Mouse (Mus musculus) ES-E14 (cell line): ENCODE results near the gene Dupd1. TPM values are rescaled to one million over a fixed set of nuclear protein-coding genes. Genes with fewer than 3 reads are reported as not detected.

ENCODE experiments used
- DNase-seq: peaks from one replicate; pipeline ENCODE4 v3.0.0-alpha.2; 2013; ENCODE audit warnings: low read depth, low spot score
- H3K27ac ChIP-seq: 2 replicates; pipeline ENCODE4 v1.5.1; 2012; ENCODE audit warnings: low read depth, mild to moderate bottlenecking, low read length, moderate library complexity, mixed read lengths; ENCODE audit not compliant: poor library complexity, insufficient read depth, severe bottlenecking
- H3K36me3 ChIP-seq: 2 replicates; pipeline ENCODE4 v1.6.1; 2012; ENCODE audit warnings: mild to moderate bottlenecking, low read length, moderate library complexity, mixed read lengths; ENCODE audit not compliant: control insufficient read depth, poor library complexity, insufficient read depth, severe bottlenecking
- H3K4me1 ChIP-seq, 2 experiments: fragments of 150-350 bp in 1 of 2; sonication (generic) in 1 of 2; 2 replicates each; pipeline ENCODE4 v1.6.1; 2012; ENCODE audit warnings: low read length in 2 of 2, mild to moderate bottlenecking in 1 of 2, mixed read lengths in 1 of 2; ENCODE audit not compliant: control insufficient read depth in 2 of 2, insufficient read depth in 2 of 2, poor library complexity in 1 of 2
- H3K4me3 ChIP-seq, 2 experiments: fragments of 150-350 bp in 1 of 2; sonication (generic) in 1 of 2; 2 replicates each; pipeline ENCODE4 v1.5.1; 2012; ENCODE audit warnings: low read length in 2 of 2, low read depth in 1 of 2, mild to moderate bottlenecking in 1 of 2, mixed read lengths in 1 of 2; ENCODE audit not compliant: insufficient read depth in 1 of 2, poor library complexity in 1 of 2, severe bottlenecking in 1 of 2
- H3K9ac ChIP-seq: 2 replicates; pipeline ENCODE4 v1.6.1; 2012; ENCODE audit warnings: low read depth, mild to moderate bottlenecking, low read length, mixed read lengths; ENCODE audit not compliant: poor library complexity, insufficient read depth, severe bottlenecking
- H3K9me3 ChIP-seq: fragments of 150-350 bp; sonication (generic); 2 replicates; pipeline ENCODE4 v1.6.1; 2012; ENCODE audit warnings: low read depth, mild to moderate bottlenecking, low read length; ENCODE audit not compliant: control insufficient read depth, insufficient read depth
- CHD2 ChIP-seq: IDR thresholded peaks from 2 replicates; pipeline ENCODE4 v1.6.1; 2014; ENCODE audit warnings: mild to moderate bottlenecking, low read depth, low read length, inconsistent platforms
- HCFC1 ChIP-seq: IDR thresholded peaks from 2 replicates; pipeline ENCODE4 v1.6.1; 2012; ENCODE audit warnings: low read length, inconsistent platforms, borderline replicate concordance; ENCODE audit not compliant: insufficient read depth
- MAFK ChIP-seq: IDR thresholded peaks from 2 replicates; pipeline ENCODE4 v1.6.1; 2014; ENCODE audit warnings: mild to moderate bottlenecking, low read depth, low read length, inconsistent platforms; ENCODE audit not compliant: insufficient read depth
- ZC3H11A ChIP-seq: IDR thresholded peaks from 2 replicates; pipeline ENCODE4 v1.6.1; 2012; ENCODE audit warnings: low read depth, mild to moderate bottlenecking, inconsistent platforms, low read length, borderline replicate concordance
- ZNF384 ChIP-seq: IDR thresholded peaks from 2 replicates; pipeline ENCODE4 v1.6.1; 2012; ENCODE audit warnings: low read depth, low read length, inconsistent platforms
- in situ Hi-C, 2 experiments: fragments of 600-800 bp; cut with MboI; formaldehyde crosslinking; loops; one replicate each; pipeline ENCODE4 v1.15.1; 2025; ENCODE audit warnings: low sequenced_read_pairs in 2 of 2, inconsistent platforms in 1 of 2; ENCODE audit not compliant: unreplicated experiment in 2 of 2
- total RNA-seq: library from RNA; depleted of rRNA; stranded (reverse); fragments of 300-350 nt; gene quantifications from 2 replicates; pipeline ENCODE4 v1.2.3, GENCODE M21; 2012; rRNA removed

The Dupd1 gene
- total RNA-seq, 1 experiment: not detected

GRCm38 (mm10) chr14:21653813-21654212 is 60.6 kb downstream of the Dupd1 start:
- DNase-seq: no peak
- no peak overlapping the region for H3K27ac ChIP-seq
- in situ Hi-C loops: loop anchor here in 1 of 2 experiments (25.0 kb wide), 1 partner anchor 517 kb away; no protein-coding TSS in a partner anchor
- H3K36me3 ChIP-seq: peaks cover 27% of the 10 kb centered on the region
- TF ChIP-seq ZC3H11A: no peak
- no peak for TF ChIP-seq ZNF384
- no peak for TF ChIP-seq CHD2
- peaks cover 0 to 2% of the 10 kb centered on the region in 2 experiments; a peak in 1 of 4 replicates for H3K4me1 ChIP-seq
- no peak overlapping the region for H3K4me3 ChIP-seq
- H3K9me3 ChIP-seq: no peaks in the 10 kb centered on the region
- no peak overlapping the region for H3K9ac ChIP-seq

GRCm38 (mm10) chr14:21640806-21641435 is 73.5 kb downstream of the Dupd1 start:
- no peak for DNase-seq
- no peaks in the 10 kb centered on the region for H3K9me3 ChIP-seq
- in situ Hi-C loops: no loop called here

GRCm38 (mm10) chr14:21636548-21636947 is 77.8 kb downstream of the Dupd1 start:
- no peaks in the 10 kb centered on the region for H3K9me3 ChIP-seq
- H3K4me3 ChIP-seq: no peak overlapping the region
- no peak overlapping the region for H3K27ac ChIP-seq
- TF ChIP-seq ZC3H11A (no peak), HCFC1 (no peak)
- DNase-seq: no peak
- in situ Hi-C loops: no loop called here
- H3K9ac ChIP-seq: no peak overlapping the region
- H3K4me1 ChIP-seq: no peaks in the 10 kb centered on the region
- H3K36me3 ChIP-seq: peaks cover 36% of the 10 kb centered on the region

More at GRCm38 (mm10) chr14:21640806-21641435, 73.5 kb downstream of the Dupd1 start:
- no peak for TF ChIP-seq HCFC1
- no peak for TF ChIP-seq MAFK
- no peak for TF ChIP-seq CHD2
- no peak for TF ChIP-seq ZNF384
- TF ChIP-seq ZC3H11A: no peak
- H3K27ac ChIP-seq: no peak overlapping the region
- H3K9ac ChIP-seq: no peak overlapping the region
- no peak overlapping the region for H3K4me3 ChIP-seq
- H3K36me3 ChIP-seq: peaks cover 37% of the 10 kb centered on the region
- H3K4me1 ChIP-seq: no peaks in the 10 kb centered on the region

- Histone ChIP-seq H3K27ac (no peak overlapping the region), H3K9ac (no peak overlapping the region), H3K4me3 (no peak overlapping the region), H3K9me3 (no peaks in the 10 kb centered on the region), H3K4me1 (no peaks in the 10 kb centered on the region), H3K36me3 (peaks cover 39% of the 10 kb centered on the region)
- in situ Hi-C loops: no loop called here
- no peak for DNase-seq
- TF ChIP-seq ZC3H11A: no peak
- no peak for TF ChIP-seq MAFK
- TF ChIP-seq ZNF384: no peak
- TF ChIP-seq HCFC1: no peak
- no peak for TF ChIP-seq CHD2
Observed at GRCm38 (mm10) chr14:21631665-21632200, 82.6 kb downstream of the Dupd1 start.

Other genes starting within 250 kb of the Dupd1 start
- gene Kat6b, start 233.1 kb downstream of the Dupd1 start, total RNA-seq: 172 and 204 TPM in 2 replicates
- 28.0 and 31.4 TPM in 2 replicates for gene Samd8, start 36.0 kb upstream of the Dupd1 start, total RNA-seq
- 0.95 and 1.2 TPM in 2 replicates for gene Dusp13, start 36.6 kb upstream of the Dupd1 start, total RNA-seq
- gene Vdac2, start 110.7 kb upstream of the Dupd1 start, total RNA-seq: 251 and 305 TPM in 2 replicates
- gene Comtd1, start 134.4 kb upstream of the Dupd1 start, total RNA-seq: 36.6 and 88.5 TPM in 2 replicates